8 mouse cellular contexts compared by ENCODE assay signal in the genomic region with DNA sequence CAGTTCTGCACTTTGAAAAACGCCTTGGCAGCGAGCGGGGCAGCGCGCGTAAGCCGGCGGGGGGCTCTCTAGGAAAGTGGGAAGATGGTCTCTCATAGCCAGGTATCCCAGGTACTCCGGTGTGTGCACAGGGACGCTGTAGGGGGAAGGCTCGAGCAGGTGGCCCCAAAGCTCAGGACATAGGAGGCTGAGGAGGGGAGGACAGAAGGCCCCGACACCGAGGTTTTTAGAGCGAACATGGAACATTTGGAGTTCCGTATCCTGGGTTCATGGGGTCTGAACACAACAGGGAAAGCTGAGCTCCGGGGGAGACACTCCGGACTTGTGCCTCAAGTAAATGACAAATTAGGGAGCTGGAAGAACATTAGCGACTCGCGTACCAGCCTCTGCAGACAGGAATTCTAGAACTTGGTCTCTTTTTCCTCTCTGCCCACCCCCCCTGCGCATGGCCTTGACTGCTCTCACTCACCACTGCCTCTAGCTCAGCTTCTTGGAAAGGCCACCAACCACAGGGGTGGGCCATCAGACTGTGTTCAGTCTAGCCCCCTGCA. TPM values are rescaled to one million over a fixed set of nuclear protein-coding genes. Genes with fewer than 3 reads are reported as not detected.
DNase-seq lines count a peak whose midpoint lies in the region; ATAC-seq lines count a peak whose summit lies in the region.

No protein-coding gene starts in this region.

- peak overlapping the region; percentile 85; the same call in 1 of the 2 replicates for H3K27ac ChIP-seq in intestine, embryonic 14.5 days (ENCODE audit: low read depth)
- peak overlapping the region; percentile 87; the same call in 1 of the 2 replicates for H3K27ac ChIP-seq in neural tube, embryonic 12.5 days

- H3K9ac ChIP-seq in intestine, embryonic 14.5 days (ENCODE audit: low read length): peak overlapping the region; percentile 73
- peak overlapping the region; percentile 92 for H3K9ac ChIP-seq in neural tube, embryonic 12.5 days

- peak overlapping the region; percentile 91 for H3K4me2 ChIP-seq in intestine, embryonic 14.5 days (ENCODE audit: low read length)
- peak overlapping the region; percentile 81 for H3K4me2 ChIP-seq in neural tube, embryonic 12.5 days (replicated peaks)

- peak overlapping the region; percentile 76 for H3K4me3 ChIP-seq in intestine, embryonic 14.5 days (ENCODE audit: low read depth, low read length)
- H3K4me3 ChIP-seq in neural tube, embryonic 12.5 days: peak overlapping the region; percentile 88

- no peaks in the 10 kb centered on the region for H3K9me3 ChIP-seq in intestine, embryonic 14.5 days (ENCODE audit: control insufficient read depth, low read length)
- H3K9me3 ChIP-seq in neural tube, embryonic 12.5 days: no peaks in the 10 kb centered on the region

- peaks cover 9% of the 10 kb centered on the region; the same call in 1 of the 2 replicates for H3K36me3 ChIP-seq in intestine, embryonic 14.5 days (ENCODE audit: control insufficient read depth, insufficient read depth, low read length)
- H3K36me3 ChIP-seq in neural tube, embryonic 12.5 days: peaks cover 13% of the 10 kb centered on the region

- peaks cover 41% of the 10 kb centered on the region for H3K4me1 ChIP-seq in intestine, embryonic 14.5 days (replicated peaks; ENCODE audit: control insufficient read depth, insufficient read depth, low read length)
- H3K4me1 ChIP-seq in neural tube, embryonic 12.5 days: peaks cover 64% of the 10 kb centered on the region

- DNase-seq in cerebellum, adult 9-10 months: peak; percentile 52
- no peak for DNase-seq in cerebellum, postnatal 4 days (ENCODE audit: low spot score in 2 of 2)
- DNase-seq in ovary, postnatal 36 days (ENCODE audit: low spot score): peak; percentile 38
- DNase-seq in ovary, postnatal 10 days (ENCODE audit: low spot score): no peak
- peak; percentile 64 for DNase-seq in intestine, embryonic 14.5 days (ENCODE audit: low spot score)
- no peak for DNase-seq in layer of hippocampus, adult 9-11 months

- 2% methylated on average over 21 of the region's 21 CpGs for WGBS in intestine, embryonic 14.5 days
- WGBS in neural tube, embryonic 12.5 days: 1% methylated on average over 20 of the region's 21 CpGs

- ATAC-seq in intestine, embryonic 14.5 days (replicated peaks; ENCODE audit: low FRiP score, low TSS enrichment, low read depth): no peak
- ATAC-seq in neural tube, embryonic 12.5 days (ENCODE audit: low FRiP score, low read depth): no peak
- no peak for ATAC-seq in frontal cortex, adult (ENCODE audit: low TSS enrichment)

- peaks cover 6% of the 10 kb centered on the region; the same call in 1 of the 2 replicates for H3K27me3 ChIP-seq in intestine, embryonic 14.5 days (replicated peaks; ENCODE audit: control insufficient read depth, insufficient read depth, low read length)
- H3K27me3 ChIP-seq in neural tube, embryonic 12.5 days (replicated peaks): peaks cover 35% of the 10 kb centered on the region

RNA-seq across cellular contexts. Expression of gene Cacnb3, which starts 4.7 kb away (rescaled TPM):
- 31.5 and 34.8 TPM in 2 replicates for polyA plus RNA-seq in intestine, embryonic 14.5 days (2014; fragmentation: Nextera tagmentation; extraction: Ambion mirVana)
- 108 and 127 TPM in 2 replicates for polyA plus RNA-seq in neural tube, embryonic 12.5 days (2016; fragmentation: Nextera tagmentation; extraction: Ambion mirVana)

RNA-seq across cellular contexts. Expression of gene Adcy6, which starts 25.5 kb away (rescaled TPM):
- polyA plus RNA-seq in intestine, embryonic 14.5 days (2014; fragmentation: Nextera tagmentation; extraction: Ambion mirVana): 19.8 and 21.9 TPM in 2 replicates
- 14.5 and 16.3 TPM in 2 replicates for polyA plus RNA-seq in neural tube, embryonic 12.5 days (2016; fragmentation: Nextera tagmentation; extraction: Ambion mirVana)

RNA-seq across cellular contexts. Expression of gene Ddx23, which starts 27.3 kb away (rescaled TPM):
- polyA plus RNA-seq in intestine, embryonic 14.5 days (2014; fragmentation: Nextera tagmentation; extraction: Ambion mirVana): 27.1 TPM in 2 replicates
- polyA plus RNA-seq in neural tube, embryonic 12.5 days (2016; fragmentation: Nextera tagmentation; extraction: Ambion mirVana): 16.4 and 23.2 TPM in 2 replicates

RNA-seq across cellular contexts. Expression of gene Rnd1, which starts 41.9 kb away (rescaled TPM):
- 0.83 and 1.0 TPM in 2 replicates for polyA plus RNA-seq in intestine, embryonic 14.5 days (2014; fragmentation: Nextera tagmentation; extraction: Ambion mirVana)
- 7.8 and 9.7 TPM in 2 replicates for polyA plus RNA-seq in neural tube, embryonic 12.5 days (2016; fragmentation: Nextera tagmentation; extraction: Ambion mirVana)

Comparison
In these comparisons a context has a peak if more than half of its experiments do, and no peak if none do; other contexts are left out.
1. DNase-seq: peak in cerebellum, adult 9-10 months (single experiment), ovary, postnatal 36 days (single experiment) and intestine, embryonic 14.5 days (single experiment); none in cerebellum, postnatal 4 days (0 of 2), ovary, postnatal 10 days (single experiment) and layer of hippocampus, adult 9-11 months (single experiment).